Mouse (Mus musculus) embryonic fibroblast, embryonic 13.5 days (primary cell): ENCODE results near the gene Slc12a1.
"Not testable (repeated sequence)": the region's sequence is repeated elsewhere in the genome, so short reads cannot be mapped to it uniquely, and the experiment has no call there.

ENCODE experiments used
- CTCF ChIP-seq: IDR thresholded peaks from 2 replicates; pipeline ENCODE4 v1.5.1; 2011; ENCODE audit warnings: mild to moderate bottlenecking, control low read depth, low read length, moderate library complexity, borderline replicate concordance; ENCODE audit not compliant: insufficient read depth
- POLR2A ChIP-seq: IDR thresholded peaks from 2 replicates; pipeline ENCODE4 v1.6.1; 2011; ENCODE audit warnings: low read depth, mild to moderate bottlenecking, control low read depth, low read length, moderate library complexity

- TF ChIP-seq CTCF, POLR2A: not testable (repeated sequence)
These were observed 45.8 kb upstream of the Slc12a1 start for GRCm38 (mm10) chr2:125106536-125106935.
